Mouse (Mus musculus): Measurements from ENCODE around the gene Thtpa.

DNA sequence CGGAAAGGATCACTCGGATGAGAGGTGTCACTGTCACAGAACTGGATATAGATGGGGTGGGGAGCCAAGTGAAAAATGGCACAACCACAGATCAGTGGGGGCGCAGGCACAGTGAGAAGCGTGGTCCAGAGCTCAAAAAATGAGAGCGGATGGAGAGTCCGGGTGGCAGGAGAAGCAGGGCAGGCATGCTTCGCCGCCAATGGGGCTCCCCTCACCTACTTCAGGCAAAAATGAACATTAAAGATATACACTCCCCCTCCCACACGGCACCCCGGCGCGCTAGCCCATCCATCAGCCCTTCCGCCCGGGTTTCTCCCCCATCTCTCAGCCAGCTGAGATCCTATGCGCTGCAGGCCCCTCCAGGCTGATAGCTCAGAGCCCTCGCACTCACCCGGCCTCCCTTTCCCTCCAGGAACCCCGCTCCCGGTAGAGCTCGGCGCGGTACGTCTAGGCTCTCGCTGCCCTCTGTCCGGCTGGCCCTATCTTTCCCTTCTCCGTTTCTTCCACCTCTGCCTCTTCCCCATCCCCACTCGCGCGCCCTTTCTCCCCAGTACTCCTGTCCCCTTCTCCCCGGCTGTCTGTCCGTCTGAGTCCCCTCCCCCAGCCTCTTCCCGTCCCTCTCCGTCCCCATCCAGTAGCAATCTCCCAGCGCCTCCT lies 3.2 kb upstream of the Thtpa start:
- TF ChIP-seq CTCF (IDR thresholded peaks at IDR 0.05; ENCODE audit: low read depth, low read length) (no peak), POLR2A (IDR thresholded peaks at IDR 0.05; ENCODE audit: borderline replicate concordance, low read depth, low read length) (no peak)
